Mouse (Mus musculus) embryonic facial prominence, embryonic 15.5 days (tissue): ENCODE data around the gene Gpr55. TPM values are rescaled to one million over a fixed set of nuclear protein-coding genes. Genes with fewer than 3 reads are reported as not detected.
A peak's percentile ranks its signal among the peaks of the same experiment; 100 is the strongest.

Source experiments
- ATAC-seq: fragments of 200-750 bp; cut with Nextera tagmentation; 2 replicates; pipeline ENCODE4 v1.8.0; 2017; ENCODE audit warnings: low read depth, moderate TSS enrichment; ENCODE audit not compliant: insufficient number of reproducible peaks, low FRiP score, low TSS enrichment
- H3K27ac ChIP-seq: fragments of 300-500 bp; sonication (generic); replicated peaks from 2 replicates; pipeline ENCODE4 v1.5.1; 2015; ENCODE audit warnings: mild to moderate bottlenecking, inconsistent platforms
- H3K27me3 ChIP-seq: fragments of 300-500 bp; sonication (generic); 2 replicates; pipeline ENCODE4 v1.6.1; 2015; ENCODE audit warnings: inconsistent platforms
- H3K36me3 ChIP-seq: fragments of 300-500 bp; sonication (generic); 2 replicates; pipeline ENCODE4 v1.6.1; 2015; ENCODE audit warnings: mild to moderate bottlenecking, inconsistent platforms
- H3K4me1 ChIP-seq: fragments of 300-500 bp; sonication (generic); 2 replicates; pipeline ENCODE4 v1.6.1; 2015; ENCODE audit warnings: inconsistent platforms
- H3K4me2 ChIP-seq: fragments of 300-500 bp; sonication (generic); replicated peaks from 2 replicates; pipeline ENCODE4 v1.6.1; 2015; ENCODE audit warnings: mild to moderate bottlenecking, inconsistent platforms
- H3K4me3 ChIP-seq: fragments of 300-500 bp; sonication (generic); replicated peaks from 2 replicates; pipeline ENCODE4 v1.5.1; 2015; ENCODE audit warnings: mild to moderate bottlenecking, inconsistent platforms
- H3K9ac ChIP-seq: fragments of 300-500 bp; sonication (generic); 2 replicates; pipeline ENCODE4 v1.6.1; 2015; ENCODE audit warnings: inconsistent platforms
- H3K9me3 ChIP-seq: fragments of 300-500 bp; sonication (generic); replicated peaks from 2 replicates; pipeline ENCODE4 v1.6.1; 2016; ENCODE audit warnings: inconsistent platforms
- WGBS: fragments of 180-500 bp; shearing (Covaris S2); methylation state at CpG from one replicate; pipeline ENCODE4 v1.1.7; 2015; 5-methylcytosine and 5-hydroxymethylcytosine counted together
- polyA plus RNA-seq: library from polyadenylated mRNA; unstranded; fragments of >200 nt; fragmentation: Nextera tagmentation; extraction: Ambion mirVana; gene quantifications from 2 replicates; pipeline ENCODE4 v1.2.1, GENCODE M21; 2015

The Gpr55 gene
- polyA plus RNA-seq, 1 experiment from 2014 or later, result 0.19 TPM

DNA sequence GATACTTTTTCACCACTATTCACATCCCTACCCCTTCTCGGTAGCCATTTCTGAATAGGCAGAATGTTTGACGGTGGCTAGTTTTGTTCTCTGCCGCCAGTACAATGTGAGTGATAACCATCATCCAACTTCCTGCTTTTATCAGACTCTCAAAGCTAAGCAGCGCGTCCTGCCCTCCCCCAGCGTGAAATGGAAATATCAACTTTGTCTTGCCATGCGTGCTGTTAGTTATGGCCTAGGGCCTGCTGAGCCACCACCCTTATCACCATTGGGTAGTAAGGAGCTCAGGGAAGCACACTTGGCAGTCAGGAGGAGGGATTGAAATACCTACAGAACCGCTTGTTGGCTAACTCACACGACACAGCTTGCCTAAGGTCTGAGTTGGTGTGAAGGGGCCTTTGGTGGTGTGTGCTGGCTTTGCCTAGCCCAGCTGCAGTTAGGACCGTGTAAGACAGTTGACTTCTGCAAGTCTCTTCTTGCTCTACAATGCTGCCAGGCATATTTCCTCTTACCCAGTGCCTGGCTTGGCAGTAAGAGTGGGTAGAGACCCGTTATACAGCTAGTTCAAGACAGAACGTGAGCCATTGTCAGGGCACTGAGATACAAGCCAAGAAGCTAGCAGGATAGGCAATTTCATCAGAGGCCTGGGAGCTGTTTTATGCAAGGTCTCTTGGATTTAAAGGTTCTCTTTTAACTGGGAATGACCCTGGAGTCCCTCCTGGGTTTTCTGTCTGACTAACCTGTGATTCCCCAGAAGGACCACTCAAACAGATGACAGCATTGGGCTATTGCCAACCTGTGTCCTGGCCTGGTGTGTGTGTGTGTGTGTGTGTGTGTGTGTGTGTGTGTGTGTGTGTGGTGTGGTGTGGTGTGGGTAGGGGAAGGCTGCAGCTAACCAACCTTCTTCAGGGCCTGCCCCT lies 63.8 kb downstream of the Gpr55 start:
- H3K27ac ChIP-seq, result peak overlapping the region; percentile 81

DNA sequence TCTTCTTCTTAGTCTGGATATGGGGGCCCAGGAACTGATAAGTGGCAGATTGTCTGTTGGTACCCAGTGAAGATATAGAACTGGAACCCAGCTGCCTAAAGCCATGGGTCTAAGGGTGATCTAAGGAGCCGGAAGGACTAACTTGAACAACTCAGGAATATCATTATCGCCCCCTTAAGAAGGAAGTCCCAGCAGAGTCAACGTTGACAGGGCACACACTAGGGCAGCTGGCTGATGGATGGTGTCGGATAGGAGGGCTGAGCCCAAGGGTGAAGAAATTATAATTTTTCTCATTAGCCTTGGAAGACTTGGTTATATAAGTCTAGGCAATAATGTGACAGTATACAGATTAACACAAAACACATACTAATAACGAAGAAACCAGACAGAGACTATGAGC lies 64.7 kb downstream of the Gpr55 start:
- H3K27me3 ChIP-seq, result no peaks in the 10 kb centered on the region
- peak overlapping the region; percentile 88 for H3K27ac ChIP-seq
- no peak overlapping the region for H3K9ac ChIP-seq
- peak overlapping the region; percentile 70 for H3K4me3 ChIP-seq
- H3K4me1 ChIP-seq, result peaks cover 65% of the 10 kb centered on the region
- 68% methylated on average over 5 of the region's 5 CpGs for WGBS
- no peak for ATAC-seq
- peak overlapping the region; percentile 63 for H3K4me2 ChIP-seq
- H3K9me3 ChIP-seq, result no peaks in the 10 kb centered on the region
- no peaks in the 10 kb centered on the region for H3K36me3 ChIP-seq

More for the DNA sequence above, 63.8 kb downstream of the Gpr55 start:
- Histone ChIP-seq H3K9me3 (no peaks in the 10 kb centered on the region), H3K4me2 (peak overlapping the region; percentile 63), H3K27me3 (no peaks in the 10 kb centered on the region), H3K4me3 (no peak overlapping the region; the same call in 1 of the 2 replicates), H3K36me3 (no peaks in the 10 kb centered on the region), H3K9ac (no peak overlapping the region), H3K4me1 (peaks cover 75% of the 10 kb centered on the region)
- WGBS, result 39% methylated on average over 12 of the region's 12 CpGs
- ATAC-seq, result no peak

DNA sequence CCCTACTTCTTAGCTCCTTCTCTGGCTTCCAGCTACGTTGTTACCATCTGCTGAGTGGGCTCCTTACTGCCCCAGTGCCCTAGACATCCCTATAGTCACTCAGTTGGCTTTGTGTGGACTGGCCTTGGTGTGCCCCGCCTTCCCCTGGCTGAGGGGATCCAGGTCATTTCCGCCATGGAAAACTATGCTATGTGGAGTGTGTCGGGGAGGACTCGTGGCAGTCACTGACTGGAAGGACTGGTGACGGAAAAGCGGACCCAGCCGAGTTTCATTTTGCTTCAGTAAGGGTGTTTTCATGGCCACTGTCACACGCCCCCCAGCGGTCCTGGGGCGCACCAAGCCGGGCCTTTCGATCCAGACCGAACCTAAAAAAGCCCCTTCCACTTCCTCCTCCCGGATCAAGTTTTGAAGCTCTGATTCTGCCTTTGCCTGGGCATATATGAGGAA lies 65.4 kb downstream of the Gpr55 start:
- Histone ChIP-seq H3K9ac (peak overlapping the region; percentile 61), H3K9me3 (no peaks in the 10 kb centered on the region), H3K4me3 (peak overlapping the region; percentile 70), H3K27me3 (no peaks in the 10 kb centered on the region), H3K36me3 (no peaks in the 10 kb centered on the region), H3K4me2 (peak overlapping the region; percentile 63), H3K27ac (peak overlapping the region; percentile 88), H3K4me1 (peaks cover 58% of the 10 kb centered on the region)
- peak; percentile 56; the same call in 1 of the 2 replicates for ATAC-seq
- 2% methylated on average over 15 of the region's 15 CpGs for WGBS

DNA sequence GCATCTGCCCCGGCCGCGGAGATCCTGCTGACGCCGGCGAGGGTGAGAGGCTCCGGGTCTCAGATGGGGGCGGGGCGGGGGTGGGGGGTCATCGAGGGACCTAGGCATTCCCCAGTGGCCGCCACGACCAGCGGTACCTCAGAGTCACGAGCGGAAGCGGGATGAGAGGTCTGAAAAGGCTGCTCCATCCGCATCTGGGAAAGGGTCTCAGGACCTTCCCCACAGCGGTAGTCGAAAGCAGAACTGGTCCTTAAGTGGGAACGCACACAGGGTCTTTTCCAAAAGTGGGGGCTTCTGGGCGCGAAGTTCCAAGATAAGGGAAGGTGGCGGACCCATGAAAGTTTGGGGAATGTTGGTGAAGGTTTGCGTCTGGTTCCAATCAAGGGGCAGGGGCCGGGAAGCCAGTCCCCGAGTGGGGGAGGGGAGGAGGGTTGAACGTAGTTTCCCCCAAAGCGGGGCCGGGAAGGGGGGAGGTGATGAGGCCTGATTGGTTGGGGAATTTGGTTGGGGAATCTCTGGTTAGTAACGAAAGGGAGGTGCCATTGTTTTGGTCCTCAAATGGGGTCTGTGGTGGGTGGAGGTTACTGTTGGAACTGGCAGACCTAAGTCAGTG lies 66.0 kb downstream of the Gpr55 start:
- no peaks in the 10 kb centered on the region for H3K36me3 ChIP-seq
- 0 out of 2 replicates have a peak, but pooled peaks have one; percentile 41 for ATAC-seq
- peaks cover 53% of the 10 kb centered on the region for H3K4me1 ChIP-seq
- no peaks in the 10 kb centered on the region for H3K27me3 ChIP-seq
- under 1% methylated on average over 30 of the region's 30 CpGs for WGBS
- H3K9ac ChIP-seq, result peak overlapping the region; percentile 61
- peak overlapping the region; percentile 63 for H3K4me2 ChIP-seq
- no peaks in the 10 kb centered on the region for H3K9me3 ChIP-seq
- H3K27ac ChIP-seq, result peak overlapping the region; percentile 88
- H3K4me3 ChIP-seq, result peak overlapping the region; percentile 70

DNA sequence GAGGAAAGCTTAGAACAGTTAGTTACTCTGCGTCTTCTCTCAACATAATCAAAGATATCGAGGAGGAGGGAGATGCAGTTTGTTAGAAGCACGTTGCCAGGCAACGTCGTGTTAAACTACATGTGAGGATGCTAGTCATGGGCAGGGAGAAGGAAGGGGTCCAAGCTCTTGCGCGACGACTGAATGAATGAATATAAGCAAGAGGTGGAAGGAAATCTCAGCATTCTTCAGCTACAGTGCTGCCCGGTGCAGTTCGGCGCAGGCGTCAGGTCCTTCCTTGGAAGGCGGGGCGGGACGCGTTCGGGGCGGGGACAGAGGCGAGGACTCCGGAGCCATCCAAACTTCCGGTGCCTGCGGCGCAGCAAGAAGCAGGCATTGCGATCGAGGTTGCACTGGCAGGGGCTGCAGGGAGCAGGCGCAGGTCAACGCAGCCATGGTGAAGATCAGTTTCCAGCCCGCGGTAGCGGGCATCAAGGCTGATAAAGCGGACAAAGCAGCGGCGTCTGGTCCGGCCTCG lies 66.5 kb downstream of the Gpr55 start, which contains the start of gene Itm2c:
Gene Itm2c, plus strand, starts transcription at position 51 of the 517 bp plus-strand sequence.
- peak; percentile 80 for ATAC-seq
- H3K9me3 ChIP-seq, result no peaks in the 10 kb centered on the region
- WGBS, result 1% methylated on average over 35 of the region's 35 CpGs

More for the DNA sequence above, 66.5 kb downstream of the Gpr55 start, which contains the start of gene Itm2c:
- H3K9ac ChIP-seq, result peak within 1 kb of the TSS; percentile 61
- H3K36me3 ChIP-seq, result no peaks in the 10 kb centered on the region
- H3K4me3 ChIP-seq, result peak within 1 kb of the TSS; percentile 70
- peaks cover 47% of the 10 kb centered on the region for H3K4me1 ChIP-seq
- H3K4me2 ChIP-seq, result peak within 1 kb of the TSS; percentile 63
- no peaks in the 10 kb centered on the region for H3K27me3 ChIP-seq
- peak within 1 kb of the TSS; percentile 88 for H3K27ac ChIP-seq

Other genes with a start within 250 kb of the Gpr55 start
- 1.6 and 1.7 TPM in 2 replicates for gene A630001G21Rik, start 182.4 kb downstream of the Gpr55 start, polyA plus RNA-seq
- gene Cab39, start 167.6 kb downstream of the Gpr55 start, polyA plus RNA-seq, result 30.3 and 31.3 TPM in 2 replicates
- gene Itm2c, start 66.7 kb downstream of the Gpr55 start, polyA plus RNA-seq, result 283 and 290 TPM in 2 replicates
- 0.45 and 1.2 TPM in 2 replicates for gene 4933407L21Rik, start 32.5 kb downstream of the Gpr55 start, polyA plus RNA-seq
- 0.24 TPM in 1 of 2 replicates, not detected in the other for gene Spata3, start 55.8 kb upstream of the Gpr55 start, polyA plus RNA-seq
- gene 2810459M11Rik, start 84.9 kb upstream of the Gpr55 start, polyA plus RNA-seq, result 0.66 and 0.81 TPM in 2 replicates
- gene Psmd1, start 103.4 kb upstream of the Gpr55 start, polyA plus RNA-seq, result 146 and 149 TPM in 2 replicates
- gene Htr2b, start 151.0 kb upstream of the Gpr55 start, polyA plus RNA-seq, result 0.89 and 1.4 TPM in 2 replicates
- 0.51 TPM in 1 of 2 replicates, not detected in the other for gene Gm21972, start 172.6 kb upstream of the Gpr55 start, polyA plus RNA-seq
- gene Armc9, start 193.8 kb upstream of the Gpr55 start, polyA plus RNA-seq, result 22.5 and 25.4 TPM in 2 replicates